Mouse (Mus musculus) adrenal gland, adult 8-10 months (tissue): ENCODE data around the gene Clca4a. TPM values are rescaled to one million over a fixed set of nuclear protein-coding genes. Genes with fewer than 3 reads are reported as not detected.
"Not testable (repeated sequence)": the region's sequence is repeated elsewhere in the genome, so short reads cannot be mapped to it uniquely, and the experiment has no call there.

Experiments
- DNase-seq: peaks from one replicate; pipeline ENCODE4 v3.0.0; 2022
- total RNA-seq, 4 experiments: library from RNA; stranded (reverse); gene quantifications; 2 replicates each; pipeline ENCODE4 v1.2.4; 2022

Gene Clca4a
- total RNA-seq: not detected

- DNase-seq: no peak
Observed at GRCm38 (mm10) chr3:144974945-144975344, at the start of gene Clca4a. TSS of gene Clca4a (minus strand) at chr3:144975045.

DNA sequence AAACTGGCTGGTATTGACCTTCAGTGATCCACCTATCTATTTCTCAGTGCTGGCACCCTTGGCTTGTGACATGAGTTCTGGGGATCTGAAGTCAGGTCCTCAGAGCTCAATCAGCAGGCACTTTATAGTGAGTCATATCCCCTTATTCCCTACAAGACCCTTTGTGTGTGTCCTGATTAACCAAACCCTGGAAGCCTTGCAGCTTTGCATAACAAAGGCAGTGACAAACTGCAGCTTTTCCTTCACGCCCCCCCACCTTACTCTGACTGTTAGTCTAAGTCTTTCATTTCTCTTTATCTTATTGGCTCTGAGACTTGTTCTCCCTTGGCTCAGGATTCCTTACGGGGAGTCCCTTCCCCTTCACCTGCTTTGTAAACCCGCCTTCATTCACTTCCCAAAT is 43.0 kb upstream of the Clca4a start:
- no peak for DNase-seq

DNA sequence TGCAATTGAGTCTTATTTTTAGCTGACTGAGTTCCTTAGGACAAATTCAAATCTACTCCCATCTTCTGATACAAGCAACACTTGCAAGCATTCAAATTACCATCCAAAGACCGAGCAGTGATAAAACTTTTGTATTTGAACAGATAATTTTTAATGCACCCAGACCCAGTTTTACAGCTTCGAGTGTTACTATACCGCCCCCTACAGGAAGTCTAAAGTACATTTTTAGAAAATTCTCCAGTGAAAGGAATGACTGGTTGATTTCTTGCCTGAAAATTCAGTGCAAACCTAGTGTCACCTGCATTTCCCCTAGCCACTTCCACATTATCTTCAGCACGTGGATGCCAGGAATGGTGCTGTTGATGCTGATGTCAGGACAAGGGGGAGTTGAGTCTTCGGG is 29.6 kb upstream of the Clca4a start:
- no peak for DNase-seq

GRCm38 (mm10) chr3:145000912-145001311 is 26.1 kb upstream of the Clca4a start:
- DNase-seq: no peak

DNA sequence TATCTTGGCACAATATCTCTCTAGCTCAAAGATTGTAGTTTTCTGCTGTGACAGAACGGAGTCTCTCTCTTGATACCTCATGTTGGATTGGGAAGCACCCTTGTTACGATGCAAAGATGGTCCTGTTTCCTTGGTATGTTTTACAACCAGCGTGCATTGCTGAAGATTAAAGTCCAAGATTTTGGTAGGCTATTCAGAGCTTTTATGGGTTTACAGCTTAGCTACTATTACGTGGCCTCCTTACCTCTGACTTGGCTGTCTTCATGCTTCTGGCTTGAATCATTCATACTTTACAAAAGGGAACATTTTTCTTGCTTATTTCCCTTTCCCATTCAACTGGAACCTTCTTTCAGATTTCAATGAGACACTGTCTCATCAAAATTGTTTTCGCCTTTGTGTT is 18.2 kb upstream of the Clca4a start:
- DNase-seq: no peak

DNA sequence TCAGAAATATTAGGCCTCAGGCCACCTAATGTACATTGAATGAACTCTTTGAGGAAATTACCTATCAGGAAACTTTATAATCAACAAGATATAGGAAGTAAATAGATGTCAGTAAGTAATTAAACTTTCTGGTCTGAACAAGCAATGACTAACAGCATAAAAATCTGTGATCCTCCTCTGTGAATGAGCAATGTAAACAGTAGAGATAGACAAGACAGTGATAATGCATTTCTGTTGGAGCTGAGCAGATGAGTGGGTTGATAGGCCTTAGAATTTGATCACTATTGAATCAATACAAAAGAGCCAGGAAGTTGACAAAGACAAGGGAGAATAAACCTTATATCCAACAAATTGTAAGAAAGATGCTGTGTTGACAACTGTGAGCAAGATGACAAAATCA is 17.8 kb upstream of the Clca4a start:
- DNase-seq: no peak

- no peak for DNase-seq
Observed at GRCm38 (mm10) chr3:144985890-144986289, 11.0 kb upstream of the Clca4a start.

GRCm38 (mm10) chr3:144980551-144980950 is 5.7 kb upstream of the Clca4a start:
- DNase-seq: peak; percentile 16

GRCm38 (mm10) chr3:144977631-144978030 is 2.8 kb upstream of the Clca4a start:
- DNase-seq: no peak

DNA sequence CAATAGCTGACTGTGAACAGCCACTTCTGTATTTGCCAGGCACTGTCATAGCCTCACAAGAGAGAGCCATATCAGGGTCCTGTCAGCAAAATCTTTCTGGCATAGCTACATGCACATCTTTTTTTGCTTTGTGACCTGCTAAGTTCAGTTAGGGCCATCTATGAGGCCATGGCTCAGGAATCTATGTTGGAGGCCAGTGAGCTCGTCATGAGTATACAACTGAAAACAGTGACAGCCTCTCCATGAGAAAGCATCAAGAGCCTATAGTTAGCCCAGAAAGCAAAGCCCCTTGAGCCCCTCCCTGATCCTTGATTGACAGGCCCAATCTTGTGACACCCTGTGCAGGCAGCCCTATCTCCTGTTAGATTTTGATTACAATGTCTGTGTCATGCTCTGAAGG is 1.2 kb upstream of the Clca4a start:
- DNase-seq: no peak

- peak; percentile 18 for DNase-seq
Observed at GRCm38 (mm10) chr3:144971553-144972270, 3.1 kb downstream of the Clca4a start.

DNA sequence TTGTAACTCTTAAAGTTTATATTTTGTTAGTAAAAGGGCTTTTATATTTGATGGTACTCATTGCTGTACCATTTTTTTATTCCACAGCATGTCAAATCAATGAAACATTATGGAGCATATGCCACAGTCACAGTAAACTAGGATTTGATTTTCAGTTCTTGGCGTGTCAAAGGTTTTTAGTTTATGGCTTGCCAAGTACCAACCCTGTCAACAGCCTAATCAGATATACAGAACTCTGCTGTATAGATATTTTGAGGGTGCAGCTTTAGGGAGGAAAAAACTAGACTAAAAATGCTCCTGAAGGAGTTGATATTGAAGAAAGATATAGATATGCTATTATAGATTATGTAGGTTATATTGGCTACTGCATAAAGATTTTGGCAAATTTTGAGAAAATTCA is 5.1 kb downstream of the Clca4a start:
- DNase-seq: no peak

GRCm38 (mm10) chr3:144966074-144966473 is 8.8 kb downstream of the Clca4a start:
- no peak for DNase-seq

- no peak for DNase-seq
Observed at GRCm38 (mm10) chr3:144950829-144951228, 24.0 kb downstream of the Clca4a start.

- DNase-seq: not testable (repeated sequence)
Observed at GRCm38 (mm10) chr3:144947376-144947775, 27.5 kb downstream of the Clca4a start.

DNA sequence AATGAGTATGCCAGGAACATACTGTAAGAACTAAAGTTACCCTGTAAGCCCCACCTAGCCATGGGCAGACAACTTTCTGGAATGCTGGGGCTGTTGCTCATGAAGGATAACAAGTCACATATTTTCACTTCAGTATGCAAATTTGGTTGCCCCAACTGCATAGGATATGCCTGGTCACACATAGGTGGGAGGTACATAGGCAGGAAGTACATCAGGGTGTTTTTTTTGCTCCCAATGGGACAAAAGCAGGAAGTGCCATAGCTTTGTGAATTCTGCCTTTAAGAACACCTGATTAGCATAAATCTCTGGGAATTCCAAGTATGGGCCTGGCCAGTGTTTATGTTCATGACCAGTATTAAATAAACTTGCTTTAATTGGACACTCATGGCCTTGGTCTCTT is 41.2 kb downstream of the Clca4a start:
- DNase-seq: not testable (repeated sequence)

- DNase-seq: no peak
Observed at GRCm38 (mm10) chr3:144933011-144933491, 41.8 kb downstream of the Clca4a start.

GRCm38 (mm10) chr3:144932335-144932734 is 42.5 kb downstream of the Clca4a start, which contains the start of gene Clca4b:
TSS of gene Clca4b (minus strand) at chr3:144932529.
- DNase-seq: no peak

DNA sequence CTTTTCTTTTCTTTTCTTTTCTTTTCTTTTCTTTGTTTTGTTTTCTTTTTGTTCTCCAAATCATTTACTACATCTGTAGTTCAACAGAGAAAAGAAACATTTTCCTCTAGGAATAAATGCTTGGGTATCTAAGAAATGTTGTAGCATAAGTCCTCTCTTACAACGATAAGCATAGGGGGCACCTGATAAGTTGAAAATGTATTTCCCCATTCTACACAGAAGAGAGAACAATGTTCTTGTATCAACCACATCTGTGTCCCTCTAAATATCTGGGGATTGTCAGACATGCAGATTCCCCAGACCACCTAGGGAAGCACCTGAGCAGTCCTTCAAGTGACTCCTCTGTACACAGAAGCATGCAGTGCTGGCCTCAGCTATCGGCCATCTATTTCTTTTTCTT is 60.8 kb downstream of the Clca4a start:
- no peak for DNase-seq

Other genes starting within 250 kb of the Clca4a start
- 1 to 10 TPM in 3 of 4 experiments, under 1 TPM in 1; 0.89 to 3.4 (median 2.2) TPM for gene Clca3a1, start 214.1 kb downstream of the Clca4a start, total RNA-seq
- gene Clca3a2, start 155.6 kb downstream of the Clca4a start, total RNA-seq: not detected
- not detected for gene Clca3b, start 125.7 kb downstream of the Clca4a start, total RNA-seq
- gene Clca4b, start 42.5 kb downstream of the Clca4a start, total RNA-seq: not detected
- not detected for gene Clca1, start 57.7 kb upstream of the Clca4a start, total RNA-seq
- 1 to 10 TPM in 1 of 4 experiments, under 1 TPM in 1, not detected in 2; 0.12 to 1.3 TPM for gene Clca2, start 124.4 kb upstream of the Clca4a start, total RNA-seq
- gene Odf2l, start 143.5 kb upstream of the Clca4a start, total RNA-seq: 10 to 100 TPM; 18.1 to 26.7 (median 22.5) TPM